Mouse (Mus musculus): ENCODE data around the gene Cdh24.
"Not testable (repeated sequence)": the region's sequence is repeated elsewhere in the genome, so short reads cannot be mapped to it uniquely, and the experiment has no call there.

The Cdh24 gene

DNA sequence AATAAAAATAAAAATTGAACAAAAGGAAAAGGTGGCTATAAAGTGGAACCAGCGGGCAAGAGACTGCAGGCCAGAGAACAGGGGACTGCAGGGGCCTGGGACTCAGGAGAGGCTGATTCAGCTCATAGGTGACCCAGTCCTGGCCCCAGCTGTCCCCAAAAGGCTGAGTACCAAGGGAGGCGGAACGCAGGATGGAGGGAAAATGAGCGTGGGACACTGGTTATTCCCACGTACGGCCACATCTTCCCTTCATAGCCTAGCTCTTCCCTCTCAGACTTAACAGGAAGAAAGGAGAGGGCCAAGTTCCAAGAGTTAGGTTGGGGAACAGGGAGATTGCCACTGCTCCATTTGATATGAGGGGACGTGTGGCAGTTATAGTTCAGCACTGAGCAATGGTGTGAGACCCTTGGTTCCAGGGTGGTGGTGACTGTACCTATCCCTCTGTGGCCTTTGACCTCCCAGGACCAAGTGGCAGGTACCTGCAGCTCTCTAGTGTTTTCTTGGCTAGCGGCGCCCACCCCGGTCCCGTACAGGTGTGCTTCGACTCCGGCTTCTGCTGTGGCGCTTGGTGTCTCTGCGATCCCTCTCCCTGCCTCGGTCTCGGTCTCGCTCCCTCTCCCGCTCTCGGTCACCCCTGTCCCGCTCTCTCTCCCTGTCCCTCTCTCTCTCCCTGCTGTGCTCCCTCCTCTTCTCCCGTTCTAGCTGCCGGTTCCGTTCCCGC, 1.2 kb upstream of the Cdh24 start:
- no peak for DNase-seq (ENCODE audit: low read depth)

DNA sequence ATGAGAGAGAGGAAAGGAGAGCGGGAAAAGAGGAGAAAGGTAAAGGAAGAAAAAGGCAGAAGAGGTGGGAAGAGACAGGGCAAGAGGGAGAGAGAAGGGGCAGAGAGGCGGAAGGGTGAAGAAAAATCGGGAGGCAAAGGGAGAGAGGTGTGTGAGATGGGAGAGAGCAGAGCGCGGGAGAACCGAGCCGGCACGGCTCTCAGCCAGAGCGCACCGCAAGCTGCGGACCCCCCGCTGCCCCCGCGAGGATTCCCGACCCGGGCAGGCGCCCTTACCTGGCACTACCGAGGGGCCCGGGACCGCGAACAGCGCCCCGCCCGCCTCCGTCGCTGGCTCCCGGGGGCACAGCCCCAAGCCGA, 239 bp downstream of the Cdh24 start, which contains the start of gene Gm17606:
TSS of gene Gm17606 (plus strand) at position 7 of the 359 bp plus-strand sequence.
- DNase-seq (ENCODE audit: low read depth): no peak

DNA sequence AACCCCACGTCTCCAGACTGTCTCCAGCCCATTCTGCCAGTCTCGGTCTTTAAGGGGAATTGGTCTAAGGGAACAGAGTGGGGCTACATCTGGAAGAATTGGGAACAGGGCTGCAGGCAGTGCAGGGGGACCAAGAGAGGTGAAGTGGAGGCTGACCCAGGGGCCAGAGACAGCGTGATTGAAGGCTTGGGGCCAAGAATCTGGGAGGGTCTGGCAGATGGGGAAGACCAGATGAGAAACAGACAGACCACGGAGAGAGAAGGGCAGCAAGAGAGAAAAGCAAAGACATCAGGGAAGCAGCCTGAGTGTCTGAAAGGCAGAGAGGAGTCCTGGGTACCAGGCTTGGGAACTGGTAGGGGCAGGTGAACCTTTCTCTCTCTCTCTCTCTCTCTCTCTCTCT, 1.0 kb downstream of the Cdh24 start:
- DNase-seq (ENCODE audit: low read depth): no peak

DNA sequence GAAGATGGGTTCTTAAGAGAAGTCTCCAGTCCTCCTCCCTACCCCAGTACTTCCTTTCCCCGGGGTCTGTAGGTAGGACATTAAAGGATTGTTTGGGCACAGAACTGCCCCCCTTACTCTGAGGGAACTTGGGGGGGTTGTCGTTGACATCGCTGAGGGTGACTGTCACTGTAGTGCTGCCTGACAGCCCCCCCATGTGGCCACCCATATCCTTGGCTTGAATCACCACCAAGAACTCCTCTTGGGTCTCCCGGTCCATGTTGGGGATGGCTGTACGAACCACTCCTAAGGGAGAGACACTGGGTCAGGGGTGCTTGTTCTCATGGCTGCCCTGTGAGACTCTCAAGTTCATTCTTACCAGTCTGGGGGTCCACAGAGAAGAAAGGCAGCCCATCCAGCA, 3.0 kb downstream of the Cdh24 start:
- no peak for DNase-seq (ENCODE audit: low read depth)

DNA sequence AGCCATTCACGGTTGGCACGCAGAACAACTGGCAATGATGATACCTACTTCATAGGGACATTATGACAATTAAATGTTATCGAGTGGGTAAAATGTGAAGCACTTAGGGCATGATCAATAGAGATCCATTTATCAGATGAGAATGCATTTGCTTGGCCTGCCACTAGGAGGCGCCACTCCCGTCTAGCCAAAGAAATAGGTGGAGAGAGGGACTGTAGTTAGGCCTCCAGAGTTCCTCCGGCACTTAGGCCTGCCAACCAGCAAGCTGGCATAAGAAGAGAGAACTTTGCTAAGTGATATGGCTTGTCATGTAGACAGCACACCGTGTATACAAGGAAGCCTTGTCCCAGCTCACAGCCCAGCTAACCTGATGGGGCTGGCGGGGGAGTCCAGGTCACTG, 4.2 kb downstream of the Cdh24 start:
- no peak for DNase-seq (ENCODE audit: low read depth)

DNA sequence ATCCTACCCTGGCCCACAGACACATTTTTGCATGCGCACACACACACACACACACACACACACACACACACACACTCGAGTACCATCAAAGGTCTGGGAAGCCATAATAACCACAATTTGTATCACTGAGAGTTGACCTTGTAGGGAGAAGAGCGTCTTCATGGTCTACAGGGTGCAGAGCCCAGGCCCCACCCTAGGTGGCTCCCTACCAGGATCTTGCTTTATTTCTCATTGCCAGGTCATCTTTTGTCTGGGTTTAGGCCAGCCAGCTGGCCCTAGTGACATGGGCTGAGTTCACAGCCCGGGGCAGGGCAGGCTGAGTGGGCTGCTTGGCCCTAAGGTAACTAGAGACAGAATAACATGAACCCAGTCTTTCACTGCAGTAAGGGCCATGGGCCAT, 7.0 kb downstream of the Cdh24 start:
- no peak for DNase-seq (ENCODE audit: low read depth)

DNA sequence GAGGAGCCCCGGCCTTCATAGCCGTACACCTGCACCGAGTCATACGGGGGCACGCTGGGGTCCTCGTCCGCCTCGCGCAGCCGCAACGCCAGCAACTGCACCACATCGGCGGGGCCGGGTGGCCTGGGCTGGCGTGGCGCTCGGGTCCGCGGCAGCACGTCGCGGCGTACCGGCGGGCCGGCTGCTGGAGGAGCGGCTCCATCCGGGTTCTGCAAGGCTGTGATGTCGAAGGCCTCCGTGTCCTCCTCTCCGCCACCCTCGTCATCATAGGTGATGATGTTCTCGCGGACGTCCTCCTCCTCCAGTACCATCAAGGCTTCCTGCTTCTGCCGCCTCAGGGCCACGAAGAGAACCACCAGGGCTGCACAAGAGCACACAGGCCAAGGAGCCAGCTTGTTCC, 8.9 kb downstream of the Cdh24 start:
- no peak for DNase-seq (ENCODE audit: low read depth)

DNA sequence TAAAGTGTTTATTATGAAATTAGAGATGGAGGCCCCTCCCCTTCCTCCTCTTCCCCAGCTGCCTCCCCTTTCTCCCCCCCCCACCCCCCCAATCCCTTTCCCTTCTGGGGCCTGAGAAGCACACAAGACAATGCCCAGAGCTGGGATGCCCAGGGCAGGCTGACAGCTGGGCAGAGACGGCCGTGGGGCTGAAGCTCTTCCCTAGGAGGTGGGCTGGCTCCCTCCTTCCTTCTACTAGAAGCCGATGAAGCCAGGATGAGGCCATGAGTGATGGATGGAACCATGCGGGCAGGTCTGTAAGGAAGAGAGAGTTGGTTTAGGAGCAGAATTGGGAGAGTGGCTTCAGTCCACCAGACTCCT, 9.9 kb downstream of the Cdh24 start:
- no peak for DNase-seq (ENCODE audit: low read depth)

DNA sequence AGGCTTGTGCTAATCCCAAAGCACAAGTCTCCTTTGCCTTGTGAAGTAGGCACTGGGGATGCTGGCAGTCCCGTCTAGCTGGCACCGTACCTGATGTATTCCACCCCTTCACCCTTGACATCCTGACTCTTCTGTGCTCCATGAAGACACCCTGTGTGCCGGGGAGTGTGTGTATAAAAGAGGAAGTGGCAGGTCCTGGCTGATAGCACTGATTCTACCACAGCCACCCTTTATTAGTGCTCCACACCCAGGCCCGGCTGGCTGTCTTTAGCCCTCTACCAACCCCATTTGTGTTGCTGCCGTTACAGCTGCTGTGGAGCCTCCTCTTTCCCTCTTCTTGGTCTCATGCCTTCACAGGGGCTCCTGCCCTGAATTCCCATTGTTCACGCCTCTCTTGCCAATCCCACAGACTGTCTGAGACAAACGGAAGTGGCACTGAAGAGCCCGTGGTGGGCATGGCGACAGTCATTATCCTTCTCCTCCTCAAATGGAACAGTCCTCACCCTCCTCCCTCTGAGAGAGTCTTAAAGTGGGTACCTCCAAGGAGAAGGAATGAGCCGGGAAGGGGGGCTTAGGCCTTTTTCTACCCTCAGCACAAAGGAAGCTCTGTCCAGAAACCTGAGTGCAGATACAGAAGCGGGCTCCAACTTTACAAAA, 10.5 kb downstream of the Cdh24 start:
- no peak for DNase-seq (ENCODE audit: low read depth)

DNA sequence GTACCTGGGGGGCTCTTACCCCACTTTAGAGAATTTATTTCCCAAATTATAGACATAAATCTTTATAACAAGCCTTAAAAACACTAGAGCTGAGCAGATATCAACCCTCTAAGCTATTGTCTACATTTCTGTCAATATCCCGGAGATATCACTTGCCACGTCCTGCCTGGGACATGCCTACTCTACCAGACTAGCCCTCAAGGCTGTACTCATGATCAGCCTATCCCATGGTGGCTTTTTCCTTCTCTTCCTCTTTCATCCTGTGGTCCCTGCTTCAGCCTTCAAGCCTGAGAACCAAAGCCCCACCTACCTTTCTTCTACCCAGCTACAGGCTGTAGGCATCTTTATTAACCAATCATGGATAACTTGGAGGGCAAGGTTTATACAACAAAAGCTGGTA, 11.4 kb downstream of the Cdh24 start:
- no peak for DNase-seq (ENCODE audit: low read depth)

DNA sequence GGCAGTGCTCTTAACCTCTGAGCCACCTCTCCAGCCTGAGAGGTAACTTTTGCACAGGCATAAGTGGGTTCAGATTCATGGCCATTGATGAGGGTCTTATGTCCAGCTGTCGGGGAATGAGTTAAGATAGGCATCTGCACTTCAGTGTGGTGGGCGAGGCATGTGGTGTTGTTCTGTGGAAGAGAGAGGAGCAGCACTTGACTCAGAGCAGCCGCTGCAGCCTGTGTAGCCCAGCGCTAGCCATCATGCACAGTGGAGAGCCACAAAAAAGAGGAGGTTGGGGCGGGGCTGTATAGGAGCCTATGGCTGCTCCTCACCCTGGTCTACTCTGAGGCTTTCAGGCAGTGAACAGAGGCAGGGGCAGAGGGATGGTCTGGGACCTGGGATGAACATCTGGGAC, 13.1 kb downstream of the Cdh24 start:
- no peak for DNase-seq (ENCODE audit: low read depth)

DNA sequence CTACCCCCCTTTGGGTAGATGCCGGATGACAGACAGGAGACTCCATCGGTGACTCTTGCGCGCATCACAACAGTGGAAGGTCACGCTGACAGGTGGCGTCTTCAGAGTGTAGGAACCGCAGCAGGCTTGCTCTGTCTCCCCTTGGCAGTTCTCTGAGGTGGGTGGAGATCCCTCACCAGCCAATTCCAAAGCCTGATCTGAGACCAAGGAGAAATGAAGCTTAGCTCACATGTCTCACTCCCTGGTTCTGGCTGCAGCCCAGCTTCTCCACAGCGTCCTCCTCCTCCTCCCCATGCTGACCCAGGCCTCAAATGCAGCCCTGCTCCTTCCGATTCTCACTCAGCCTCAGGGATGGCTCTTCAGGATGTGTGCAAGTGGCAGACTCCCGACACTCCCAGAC, 16.2 kb downstream of the Cdh24 start:
- DNase-seq (ENCODE audit: low read depth): no peak

DNA sequence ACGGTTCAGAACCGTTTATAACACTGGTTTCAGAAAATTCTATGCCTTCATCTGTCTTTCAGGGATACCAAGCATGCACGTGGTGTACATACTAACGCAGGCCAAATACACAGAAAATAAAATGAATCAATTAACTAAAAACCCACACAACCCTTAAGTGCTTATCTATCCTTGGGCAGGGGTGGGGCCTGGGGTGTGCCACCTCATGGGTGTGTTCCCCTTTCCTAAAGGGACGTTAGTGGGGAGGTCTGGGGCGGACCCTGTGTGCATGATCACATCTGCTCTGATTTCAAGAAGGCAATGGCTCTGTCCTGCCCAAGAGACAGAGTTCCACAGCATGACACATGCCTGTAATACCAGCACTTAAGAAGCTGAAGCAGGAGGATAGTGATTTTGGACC, 17.8 kb downstream of the Cdh24 start:
- DNase-seq (ENCODE audit: low read depth): no peak

DNA sequence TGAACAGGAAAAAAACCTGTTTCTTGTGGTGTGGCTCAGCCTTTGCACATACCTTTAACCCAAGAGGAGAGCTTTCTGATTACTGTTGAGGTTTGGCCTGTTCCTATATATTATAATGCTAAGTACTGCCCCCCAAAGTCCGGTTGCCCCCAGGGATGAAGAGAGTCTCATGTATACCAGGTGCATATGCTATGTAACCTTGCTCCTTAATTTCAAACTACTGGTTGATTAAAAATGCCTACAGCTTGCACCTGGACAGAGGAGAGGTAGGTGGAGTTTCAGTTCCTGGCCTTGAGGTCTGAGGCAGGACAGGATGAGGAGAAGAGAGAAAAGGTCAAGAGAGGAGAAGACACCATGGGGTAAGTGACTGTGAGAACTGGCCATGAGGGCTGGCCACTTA, 20.0 kb downstream of the Cdh24 start, which contains the start of gene Psmb11:
TSS of gene Psmb11 (plus strand) at position 301 of the 400 bp plus-strand sequence.
- DNase-seq (ENCODE audit: low read depth): no peak

DNA sequence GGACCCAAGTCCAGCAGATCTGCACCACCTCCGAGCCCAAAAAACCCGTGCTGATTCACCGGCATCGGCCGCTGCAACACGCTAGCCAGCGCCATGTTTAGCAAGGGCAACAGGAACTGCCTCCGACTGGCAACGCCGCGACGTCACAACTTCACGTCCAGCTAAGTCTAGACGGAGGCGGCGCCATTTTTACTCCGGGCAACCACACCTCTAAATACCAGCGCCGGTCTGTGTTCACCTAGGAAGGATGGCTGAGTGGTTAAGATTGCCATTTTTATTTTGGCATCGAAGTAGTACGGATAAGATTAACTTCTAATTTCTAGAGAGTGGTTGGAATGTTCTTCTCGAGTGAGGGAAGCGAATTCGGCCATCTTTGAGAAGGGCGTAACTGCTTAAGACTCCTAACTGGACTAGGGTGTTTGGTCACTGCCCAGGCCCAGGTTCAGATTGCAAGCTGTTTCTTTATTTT, 23.2 kb downstream of the Cdh24 start, which contains the start of gene Psmb5:
TSS of gene Psmb5 (minus strand) at position 126 of the 469 bp plus-strand sequence.
- peak; percentile 86 for DNase-seq (ENCODE audit: low read depth)

DNA sequence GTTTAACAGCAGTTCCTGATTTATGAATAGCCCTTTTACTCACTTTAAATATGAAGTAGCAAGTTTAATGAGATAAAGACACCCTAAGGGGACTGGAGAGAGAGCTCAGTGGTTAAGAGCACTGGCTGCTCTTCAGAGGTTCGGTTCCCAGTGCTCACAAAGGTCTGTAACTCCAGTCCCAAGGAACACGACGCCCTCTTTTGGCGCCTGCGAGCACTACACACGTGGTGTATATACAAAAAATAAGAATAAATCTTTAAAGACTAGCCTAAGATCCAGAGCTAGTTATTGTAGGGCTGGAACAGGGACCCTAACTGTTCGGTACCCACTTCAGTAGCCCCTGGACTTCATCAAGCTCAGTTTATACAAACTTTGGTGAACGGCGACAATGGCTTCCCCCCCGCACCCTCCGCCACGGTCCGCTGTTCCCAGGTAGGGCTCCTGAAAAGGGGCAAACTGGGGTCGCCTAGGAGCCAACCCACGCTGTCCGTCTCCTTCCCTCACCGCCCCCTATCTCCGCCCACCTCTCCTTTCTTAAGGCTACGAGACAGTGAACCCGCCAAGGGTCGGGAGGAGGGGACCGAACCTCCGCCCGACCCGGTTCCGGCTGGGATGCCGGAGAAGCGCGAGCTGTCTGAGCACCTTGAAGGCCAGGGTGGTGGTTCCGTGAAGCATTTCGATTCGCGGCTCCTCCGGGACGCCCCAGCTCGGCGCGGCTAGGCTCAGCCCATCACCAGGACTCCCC, 23.8 kb downstream of the Cdh24 start:
- DNase-seq (ENCODE audit: low read depth): no peak

DNA sequence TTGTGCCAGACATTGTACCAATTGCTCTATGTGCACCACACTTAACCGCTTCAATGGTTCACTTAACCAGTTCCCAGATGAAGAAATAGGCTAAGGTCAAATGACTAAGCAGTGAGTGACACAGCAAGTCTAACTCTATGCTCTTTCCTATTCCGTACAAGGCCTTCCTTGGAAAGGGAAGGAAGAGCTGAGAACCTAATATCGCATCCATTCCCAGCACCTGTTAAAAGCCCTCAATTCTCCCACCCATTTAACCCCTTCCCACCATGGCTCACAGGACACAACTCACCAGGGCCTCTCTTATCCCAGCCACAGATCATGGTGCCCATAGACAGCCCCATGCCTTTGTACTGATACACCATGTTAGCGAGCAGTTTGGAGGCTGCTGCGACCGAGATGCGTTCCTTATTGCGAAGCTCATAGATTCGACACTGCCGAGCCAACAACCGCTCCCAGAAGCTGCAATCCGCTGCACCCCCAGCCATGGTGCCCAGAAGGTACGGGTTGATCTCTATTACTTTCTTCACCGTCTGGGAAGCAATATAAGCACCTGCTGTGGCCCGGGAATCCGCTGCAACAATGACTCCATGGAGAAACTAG, 24.8 kb downstream of the Cdh24 start:
- DNase-seq (ENCODE audit: low read depth): no peak

DNA sequence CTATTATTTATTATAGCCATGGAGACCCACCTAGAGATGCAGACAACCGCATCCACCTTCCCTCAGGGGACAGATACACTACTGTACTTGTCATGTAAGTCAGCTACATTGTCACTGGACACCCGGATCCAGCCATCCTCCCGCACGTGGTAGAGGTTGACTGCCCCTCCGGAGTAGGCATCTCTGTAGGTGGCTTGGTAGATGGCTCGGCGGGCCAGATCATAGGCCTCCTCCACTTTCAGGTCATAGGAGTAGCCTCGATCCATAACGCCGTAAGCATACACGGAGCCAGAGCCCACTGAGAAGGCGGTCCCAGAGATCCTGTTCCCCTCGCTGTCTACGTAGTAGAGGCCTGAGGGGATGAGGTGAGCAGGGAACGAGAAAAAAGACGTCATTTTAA, 27.0 kb downstream of the Cdh24 start:
- DNase-seq (ENCODE audit: low read depth): not testable (repeated sequence)

DNA sequence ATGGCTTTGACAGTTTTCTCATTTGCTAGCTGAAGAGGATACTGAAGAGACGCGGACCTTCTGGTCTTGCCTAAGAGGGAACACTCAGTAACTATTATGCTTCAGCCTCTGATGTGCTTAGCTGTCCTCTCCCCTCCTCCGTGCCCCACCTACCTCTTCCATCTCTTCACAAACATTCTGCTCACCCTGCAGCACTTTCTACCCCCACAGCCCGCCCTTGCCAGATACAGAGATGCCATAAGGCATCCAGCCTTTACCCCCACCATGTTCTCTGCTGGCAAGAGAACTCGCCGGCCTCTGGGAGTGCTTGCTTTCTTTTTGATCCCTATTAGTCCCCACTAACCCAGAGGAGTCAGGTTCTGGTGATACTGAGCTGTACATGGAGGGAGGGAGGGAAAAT, 30.5 kb downstream of the Cdh24 start:
- no peak for DNase-seq (ENCODE audit: low read depth)

DNA sequence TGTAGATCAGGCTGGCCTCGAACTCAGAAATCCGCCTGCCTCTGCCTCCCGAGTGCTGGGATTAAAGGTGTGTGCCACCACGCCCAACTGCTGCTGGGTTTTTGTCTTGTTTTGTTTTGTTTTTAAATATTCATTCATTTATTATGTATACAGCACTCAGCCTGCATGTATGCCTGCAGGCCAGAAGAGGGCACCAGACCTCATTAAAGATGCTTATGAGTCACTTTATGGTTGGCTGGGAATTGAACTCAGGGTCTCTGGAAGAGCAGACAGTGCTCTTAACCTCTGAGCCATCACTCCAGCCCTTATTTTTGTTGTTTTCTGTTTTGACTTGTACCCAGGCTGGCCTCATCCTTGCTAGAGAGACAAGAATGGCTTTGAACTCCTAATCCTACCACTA, 31.2 kb downstream of the Cdh24 start:
- DNase-seq (ENCODE audit: low read depth): no peak

DNA sequence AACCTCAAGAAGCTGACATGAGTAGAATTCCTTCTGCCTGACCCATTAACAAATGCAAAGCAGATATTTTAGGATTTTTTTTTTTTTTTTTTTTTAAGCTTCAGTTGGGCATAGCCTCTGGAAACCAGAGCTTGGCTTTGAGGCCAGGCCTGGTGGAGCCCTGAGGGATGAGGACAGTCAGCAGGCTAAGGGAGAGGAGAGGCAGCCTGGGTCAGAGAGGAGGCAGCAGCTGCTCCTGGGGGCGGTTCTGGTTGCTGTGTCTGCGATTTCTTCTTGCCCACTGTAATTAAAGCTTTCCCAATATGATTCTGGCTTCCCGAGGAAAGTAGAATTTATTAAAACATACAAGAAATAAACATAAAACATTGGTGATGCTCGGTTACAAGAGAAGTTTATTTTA, 31.9 kb downstream of the Cdh24 start:
- DNase-seq (ENCODE audit: low read depth): no peak

DNA sequence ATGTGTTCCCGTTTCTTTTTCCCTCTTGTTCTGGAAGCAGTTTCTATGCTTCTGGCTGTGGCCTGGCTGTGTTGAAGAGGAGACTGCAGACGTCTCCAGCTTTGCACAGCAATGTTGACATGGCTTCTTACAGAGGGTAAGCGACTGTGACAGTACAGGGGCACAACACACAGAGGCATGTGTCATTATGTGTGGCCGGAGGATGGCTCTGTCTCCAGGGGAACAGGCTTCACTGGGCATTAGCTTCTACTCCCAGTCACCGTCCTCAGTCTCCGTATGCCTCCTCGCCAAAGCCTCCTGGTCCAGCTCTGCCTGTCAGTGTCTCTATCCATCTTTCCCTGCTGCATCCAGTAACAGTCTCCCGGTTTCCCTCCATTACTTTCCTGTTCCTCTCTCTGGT, 33.9 kb downstream of the Cdh24 start:
- no peak for DNase-seq (ENCODE audit: low read depth)
